Mouse (Mus musculus) midbrain, embryonic 10.5 days (tissue): Measurements from ENCODE around the gene Ccnl2. TPM values are rescaled to one million over a fixed set of nuclear protein-coding genes. Genes with fewer than 3 reads are reported as not detected.

ENCODE experiments used
- DNase-seq: peaks from one replicate; pipeline ENCODE4 v3.0.0-alpha.2; 2017; ENCODE audit warnings: low spot score
- H3K27ac ChIP-seq: fragments of 300-500 bp; sonication (generic); replicated peaks from 2 replicates; pipeline ENCODE4 v1.5.1; 2016; ENCODE audit warnings: mild to moderate bottlenecking
- H3K27me3 ChIP-seq: fragments of 300-500 bp; sonication (generic); 2 replicates; pipeline ENCODE4 v1.6.1; 2016; ENCODE audit warnings: low read depth, mild to moderate bottlenecking; ENCODE audit not compliant: poor library complexity, severe bottlenecking
- H3K36me3 ChIP-seq: fragments of 300-500 bp; sonication (generic); 2 replicates; pipeline ENCODE4 v1.6.1; 2016; ENCODE audit warnings: mild to moderate bottlenecking, moderate library complexity
- H3K4me1 ChIP-seq: fragments of 300-500 bp; sonication (generic); 2 replicates; pipeline ENCODE4 v1.6.1; 2016
- H3K4me3 ChIP-seq: fragments of 300-500 bp; sonication (generic); 2 replicates; pipeline ENCODE4 v1.5.1; 2016; ENCODE audit warnings: mild to moderate bottlenecking, moderate library complexity
- H3K9me3 ChIP-seq: fragments of 300-500 bp; sonication (generic); replicated peaks from 2 replicates; pipeline ENCODE4 v1.6.1; 2016; ENCODE audit warnings: mild to moderate bottlenecking
- WGBS: fragments of 180-500 bp; shearing (Covaris S2); methylation state at CpG from one replicate; pipeline ENCODE4 v1.1.7; 2016; 5-methylcytosine and 5-hydroxymethylcytosine counted together
- polyA plus RNA-seq: library from polyadenylated mRNA; unstranded; fragments of >200 nt; fragmentation: Nextera tagmentation; extraction: Ambion mirVana; gene quantifications from 2 replicates; pipeline ENCODE4 v1.2.1, GENCODE M21; 2016

Ccnl2 gene
- polyA plus RNA-seq, 1 experiment from 2014 or later, result 161 TPM

GRCm38 (mm10) chr4:155793730-155794129, 18.6 kb upstream of the Ccnl2 start:
- 88% methylated on average over 2 of the region's 2 CpGs for WGBS
- DNase-seq, result no peak
- H3K27me3 ChIP-seq, result peaks cover 18% of the 10 kb centered on the region
- H3K4me1 ChIP-seq, result no peaks in the 10 kb centered on the region
- no peak overlapping the region for H3K4me3 ChIP-seq
- no peak overlapping the region for H3K27ac ChIP-seq
- no peaks in the 10 kb centered on the region for H3K9me3 ChIP-seq
- H3K36me3 ChIP-seq, result no peaks in the 10 kb centered on the region

DNA sequence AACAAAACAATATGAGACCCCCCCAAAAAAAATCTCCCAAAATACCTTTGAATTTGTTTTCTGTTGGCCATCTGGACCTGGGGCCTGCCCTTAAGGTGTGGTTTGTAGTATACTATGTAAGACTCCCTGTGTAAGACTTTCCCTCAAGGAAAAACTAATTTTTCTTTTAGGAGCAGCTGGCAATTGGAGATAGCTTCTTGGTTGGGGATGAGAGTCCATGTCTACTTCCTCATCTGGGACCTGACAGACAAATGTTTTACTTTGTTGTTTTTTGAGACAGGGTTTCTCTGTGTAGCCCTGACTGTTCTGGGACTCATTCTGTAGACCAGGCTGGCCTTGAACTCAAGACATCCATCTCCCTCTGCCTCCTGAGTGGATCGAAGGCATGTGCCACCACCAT, 10.2 kb upstream of the Ccnl2 start:
- peaks cover 22% of the 10 kb centered on the region for H3K4me1 ChIP-seq
- no peak for DNase-seq
- no peak overlapping the region for H3K4me3 ChIP-seq
- peaks cover 22% of the 10 kb centered on the region for H3K36me3 ChIP-seq
- no peaks in the 10 kb centered on the region for H3K9me3 ChIP-seq
- no peak overlapping the region for H3K27ac ChIP-seq
- H3K27me3 ChIP-seq, result 0 out of 2 replicates have a peak, but pooled peaks cover 3% of the 10 kb centered on the region
- 100% methylated on average over 1 of the region's 1 CpGs for WGBS

DNA sequence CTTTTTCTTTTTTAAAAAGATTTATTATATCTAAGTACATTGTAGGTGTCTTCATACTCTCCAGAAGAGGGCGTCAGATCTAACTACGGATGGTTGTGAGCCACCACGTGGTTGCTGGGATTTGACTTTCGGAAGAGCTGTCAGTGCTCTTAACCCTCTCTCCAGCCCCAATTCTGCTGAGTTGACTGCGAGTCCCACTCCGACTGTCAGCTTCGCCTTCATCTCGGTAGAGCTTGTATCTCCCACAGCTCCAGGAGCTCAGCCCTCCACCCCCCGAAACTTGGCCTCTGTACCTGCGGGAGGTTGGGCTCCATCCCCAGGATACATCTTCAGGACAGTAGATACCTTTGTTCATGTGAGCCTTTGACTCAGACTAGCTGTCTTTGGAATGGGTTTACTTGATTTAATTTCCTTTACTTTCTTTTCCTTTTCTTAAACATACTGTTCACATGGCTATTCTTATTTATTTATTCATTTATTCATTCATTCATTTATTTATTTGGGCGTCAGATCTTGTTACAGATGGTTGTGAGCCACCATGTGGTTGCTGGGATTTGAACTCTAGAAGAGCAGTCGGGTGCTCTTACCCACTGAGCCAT, 9.4 kb upstream of the Ccnl2 start, which contains the start of gene Mrpl20:
Mrpl20 (plus strand) TSS at position 138 of the 599 bp plus-strand sequence.
- Histone ChIP-seq H3K27ac (peak within 1 kb of the TSS; percentile 89), H3K27me3 (no peaks in the 10 kb centered on the region), H3K4me1 (peaks cover 22% of the 10 kb centered on the region), H3K4me3 (peak within 1 kb of the TSS; percentile 94), H3K9me3 (no peaks in the 10 kb centered on the region), H3K36me3 (peaks cover 29% of the 10 kb centered on the region)
- no peak for DNase-seq
- WGBS, result 7% methylated on average over 12 of the region's 12 CpGs

- peak; percentile 96 for DNase-seq
- Histone ChIP-seq H3K4me1 (peaks cover 22% of the 10 kb centered on the region), H3K27me3 (no peaks in the 10 kb centered on the region), H3K9me3 (no peaks in the 10 kb centered on the region), H3K27ac (peak overlapping the region; percentile 89), H3K4me3 (peak overlapping the region; percentile 94), H3K36me3 (peaks cover 35% of the 10 kb centered on the region)
- under 1% methylated on average over 58 of the region's 58 CpGs for WGBS
Measured at GRCm38 (mm10) chr4:155803340-155804041, 8.8 kb upstream of the Ccnl2 start.

- Histone ChIP-seq H3K27ac (no peak overlapping the region), H3K9me3 (no peaks in the 10 kb centered on the region), H3K4me1 (peaks cover 30% of the 10 kb centered on the region), H3K27me3 (no peaks in the 10 kb centered on the region), H3K4me3 (no peak overlapping the region), H3K36me3 (peaks cover 65% of the 10 kb centered on the region)
- no peak for DNase-seq
- 91% methylated on average over 3 of the region's 3 CpGs for WGBS
Measured at GRCm38 (mm10) chr4:155807841-155808240, 4.4 kb upstream of the Ccnl2 start.

GRCm38 (mm10) chr4:155812665-155813181, 434 bp downstream of the Ccnl2 start:
- Histone ChIP-seq H3K4me3 (peak overlapping the region; percentile 98), H3K27me3 (no peaks in the 10 kb centered on the region), H3K27ac (peak overlapping the region; percentile 98), H3K9me3 (no peaks in the 10 kb centered on the region), H3K36me3 (peaks cover 83% of the 10 kb centered on the region), H3K4me1 (peaks cover 24% of the 10 kb centered on the region)
- no peak for DNase-seq
- WGBS, result under 1% methylated on average over 46 of the region's 49 CpGs

- H3K9me3 ChIP-seq, result no peaks in the 10 kb centered on the region
- H3K4me3 ChIP-seq, result no peak overlapping the region
- DNase-seq, result no peak
- no peak overlapping the region for H3K27ac ChIP-seq
- H3K4me1 ChIP-seq, result peaks cover 13% of the 10 kb centered on the region
- WGBS, result 88% methylated on average over 4 of the region's 4 CpGs
- peaks cover 94% of the 10 kb centered on the region for H3K36me3 ChIP-seq
- H3K27me3 ChIP-seq, result no peaks in the 10 kb centered on the region
Measured at GRCm38 (mm10) chr4:155817533-155817932, 5.2 kb downstream of the Ccnl2 start.

GRCm38 (mm10) chr4:155821025-155821424, 8.7 kb downstream of the Ccnl2 start:
- H3K9me3 ChIP-seq, result no peaks in the 10 kb centered on the region
- no peak overlapping the region for H3K27ac ChIP-seq
- H3K27me3 ChIP-seq, result no peaks in the 10 kb centered on the region
- H3K4me3 ChIP-seq, result no peak overlapping the region
- no peaks in the 10 kb centered on the region for H3K4me1 ChIP-seq
- peaks cover 100% of the 10 kb centered on the region for H3K36me3 ChIP-seq
- no peak for DNase-seq
- 86% methylated on average over 7 of the region's 7 CpGs for WGBS

- Histone ChIP-seq H3K4me1 (no peaks in the 10 kb centered on the region), H3K9me3 (no peaks in the 10 kb centered on the region), H3K27me3 (no peaks in the 10 kb centered on the region), H3K27ac (no peak overlapping the region), H3K36me3 (peaks cover 100% of the 10 kb centered on the region), H3K4me3 (no peak overlapping the region)
- DNase-seq, result no peak
- 95% methylated on average over 16 of the region's 16 CpGs for WGBS
Measured at GRCm38 (mm10) chr4:155823443-155823842, 11.2 kb downstream of the Ccnl2 start.

- peaks cover 27% of the 10 kb centered on the region for H3K4me1 ChIP-seq
- no peak for DNase-seq
- H3K27ac ChIP-seq, result no peak overlapping the region
- peaks cover 60% of the 10 kb centered on the region for H3K36me3 ChIP-seq
- no peaks in the 10 kb centered on the region for H3K9me3 ChIP-seq
- 92% methylated on average over 4 of the region's 4 CpGs for WGBS
- no peaks in the 10 kb centered on the region for H3K27me3 ChIP-seq
- no peak overlapping the region for H3K4me3 ChIP-seq
Measured at GRCm38 (mm10) chr4:155829866-155830265, 17.6 kb downstream of the Ccnl2 start.

DNA sequence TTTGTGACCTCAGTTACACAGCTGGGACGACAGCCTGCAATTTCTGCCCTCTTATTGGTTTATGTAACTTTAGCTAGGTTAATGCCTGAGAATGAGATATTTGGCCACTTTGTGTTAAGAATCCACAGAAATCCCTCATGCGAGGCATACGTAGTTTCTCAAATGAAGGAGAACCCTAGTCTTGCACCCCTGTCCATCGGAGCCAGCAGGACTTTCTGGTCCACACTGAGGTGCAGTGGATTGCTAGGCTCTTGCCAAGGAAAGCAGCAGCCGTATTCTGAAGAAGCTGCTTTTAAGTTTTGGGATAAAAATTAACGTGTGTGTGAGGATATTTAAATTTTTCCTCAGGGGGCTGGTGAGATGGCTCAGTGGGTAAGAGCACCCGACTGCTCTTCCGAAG, 18.3 kb downstream of the Ccnl2 start:
- Histone ChIP-seq H3K4me1 (peaks cover 27% of the 10 kb centered on the region), H3K36me3 (peaks cover 58% of the 10 kb centered on the region), H3K27ac (peak overlapping the region; percentile 63), H3K9me3 (no peaks in the 10 kb centered on the region), H3K4me3 (peak overlapping the region; percentile 70), H3K27me3 (no peaks in the 10 kb centered on the region)
- DNase-seq, result no peak
- WGBS, result 57% methylated on average over 8 of the region's 8 CpGs

DNA sequence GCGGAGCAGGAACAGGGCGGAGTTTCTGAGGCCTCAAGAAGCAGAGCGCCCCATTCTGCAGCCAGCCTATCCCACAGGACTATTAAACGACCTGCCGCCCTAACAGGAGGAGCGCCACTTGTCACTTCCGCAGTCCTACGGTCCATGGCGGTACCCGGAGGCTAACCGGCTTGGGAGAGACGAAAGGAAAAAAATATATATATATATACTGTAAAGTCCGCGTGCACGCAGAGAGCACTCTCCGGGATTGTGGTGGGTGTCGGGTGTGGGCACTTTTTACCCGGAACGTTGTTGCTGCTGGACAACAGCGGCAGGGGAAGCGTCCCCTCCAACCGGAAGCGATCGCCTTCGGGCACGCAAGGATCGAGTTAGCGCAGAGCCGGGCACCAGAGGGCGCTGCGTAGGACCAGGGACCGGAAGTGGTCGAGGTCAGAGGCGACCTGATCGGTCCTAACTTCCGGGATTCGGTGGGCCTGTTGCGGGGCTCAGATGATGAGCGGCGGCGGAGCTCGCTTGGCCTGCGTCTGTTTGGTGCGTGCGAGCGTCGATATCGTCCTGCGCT, 19.0 kb downstream of the Ccnl2 start, which contains the start of gene Aurkaip1:
Aurkaip1 (plus strand) TSS at position 68 of the 562 bp plus-strand sequence.
- peak within 1 kb of the TSS; percentile 70 for H3K4me3 ChIP-seq
- H3K9me3 ChIP-seq, result no peaks in the 10 kb centered on the region
- H3K27me3 ChIP-seq, result no peaks in the 10 kb centered on the region
- H3K36me3 ChIP-seq, result peaks cover 51% of the 10 kb centered on the region
- peak within 1 kb of the TSS; percentile 88 for H3K27ac ChIP-seq
- peak; percentile 96 for DNase-seq
- H3K4me1 ChIP-seq, result peaks cover 27% of the 10 kb centered on the region
- WGBS, result under 1% methylated on average over 49 of the region's 49 CpGs

DNA sequence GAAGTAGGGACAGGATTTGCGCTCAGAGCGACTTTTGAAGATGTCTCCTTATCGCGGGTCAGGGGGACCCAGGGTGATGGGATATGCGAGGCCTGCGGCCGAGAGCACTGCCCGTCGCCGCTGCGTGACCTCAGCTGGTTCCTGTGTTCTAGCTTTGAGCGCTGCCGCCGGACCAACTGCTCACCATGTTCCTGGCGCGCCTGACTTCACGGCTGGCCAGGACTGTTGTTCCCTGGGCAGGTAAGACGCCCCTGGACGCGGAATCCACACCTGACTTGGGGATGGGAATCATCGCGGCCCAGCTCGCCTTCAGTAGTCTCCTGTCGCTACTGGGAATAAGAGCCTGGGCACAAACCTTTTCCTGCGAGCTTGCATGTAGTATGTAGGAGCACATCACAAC, 19.5 kb downstream of the Ccnl2 start:
- Histone ChIP-seq H3K36me3 (peaks cover 46% of the 10 kb centered on the region), H3K4me3 (peak overlapping the region; percentile 70)

More for the DNA sequence above, 19.5 kb downstream of the Ccnl2 start:
- Histone ChIP-seq H3K27ac (peak overlapping the region; percentile 88), H3K27me3 (no peaks in the 10 kb centered on the region), H3K4me1 (peaks cover 27% of the 10 kb centered on the region), H3K9me3 (no peaks in the 10 kb centered on the region)
- DNase-seq, result no peak
- WGBS, result 2% methylated on average over 25 of the region's 25 CpGs
